In genomic region chr9:90007094-90007493, GRCm38 (mm10) we compare ENCODE assay signal across 25 mouse cellular contexts. TPM values are rescaled to one million over a fixed set of nuclear protein-coding genes. Genes with fewer than 3 reads are reported as not detected.
DNase-seq lines count a peak whose midpoint lies in the region; ATAC-seq lines count a peak whose summit lies in the region.
"Had no signal": no experiment of that assay in that cellular context is flagged by ENCODE, and none has a peak within 500 bp of the region (broad histone marks: within the 10 kb centered on the region; RNA-seq: fewer than 3 reads in every experiment).

No protein-coding gene starts in this region.

- DNase-seq in brain, adult 2 months (ENCODE audit: low read depth, low spot score), result peak; percentile 45
- peak; percentile 35 for DNase-seq in lung, postnatal 14 days
- DNase-seq in ovary, adult 18-20 months (ENCODE audit: low spot score), result no peak
- no peak for DNase-seq in frontal cortex, adult 2 months (ENCODE audit: extremely low spot score in 1 of 2, low spot score in 1 of 2)
- no peak for DNase-seq in adrenal gland, postnatal 36 days
- DNase-seq: adrenal gland, postnatal 14 days; cerebellum, adult 11 months; cerebellum, adult 9-10 months; cerebellum, postnatal 36 days; gastrocnemius, postnatal 36 days; heart, adult 11 months; heart, postnatal 10 days had no signal

- peaks cover 11% of the 10 kb centered on the region for H3K4me1 ChIP-seq in lung, embryonic 15.5 days
- no peaks in the 10 kb centered on the region for H3K4me1 ChIP-seq in stomach, embryonic 16.5 days (ENCODE audit: control insufficient read depth, insufficient read depth, low read length)
- H3K4me1 ChIP-seq: embryonic facial prominence, embryonic 15.5 days; forebrain, embryonic 10.5 days; hindbrain, embryonic 13.5 days had no signal

- H3K4me2 ChIP-seq in lung, embryonic 15.5 days, result no peak overlapping the region
- no peak overlapping the region for H3K4me2 ChIP-seq in stomach, embryonic 16.5 days (ENCODE audit: low read depth, low read length)
- H3K4me2 ChIP-seq: embryonic facial prominence, embryonic 15.5 days; hindbrain, embryonic 13.5 days had no signal

- peak overlapping the region; percentile 74 for H3K27ac ChIP-seq in lung, embryonic 15.5 days
- no peak overlapping the region for H3K27ac ChIP-seq in stomach, embryonic 16.5 days (ENCODE audit: low read length)
- H3K27ac ChIP-seq: embryonic facial prominence, embryonic 15.5 days; forebrain, embryonic 10.5 days; heart, embryonic 10.5 days; hindbrain, embryonic 13.5 days; hindbrain, postnatal 0 days had no signal

- H3K36me3 ChIP-seq in lung, embryonic 15.5 days, result no peaks in the 10 kb centered on the region
- no peaks in the 10 kb centered on the region for H3K36me3 ChIP-seq in stomach, embryonic 16.5 days (ENCODE audit: control insufficient read depth, insufficient read depth, low read length)
- H3K36me3 ChIP-seq: embryonic facial prominence, embryonic 15.5 days; forebrain, embryonic 10.5 days; heart, embryonic 10.5 days; hindbrain, embryonic 13.5 days had no signal

- H3K4me3 ChIP-seq in lung, embryonic 15.5 days, result no peak overlapping the region
- no peak overlapping the region for H3K4me3 ChIP-seq in stomach, embryonic 16.5 days (replicated peaks; ENCODE audit: low read length)
- H3K4me3 ChIP-seq: embryonic facial prominence, embryonic 15.5 days; erythroblast, embryonic 14.5 days; forebrain, embryonic 10.5 days; heart, embryonic 10.5 days; hindbrain, embryonic 13.5 days had no signal

- no peak overlapping the region for H3K9ac ChIP-seq in lung, embryonic 15.5 days
- no peak overlapping the region for H3K9ac ChIP-seq in stomach, embryonic 16.5 days (ENCODE audit: low read length)
- H3K9ac ChIP-seq: embryonic facial prominence, embryonic 15.5 days; hindbrain, embryonic 13.5 days had no signal

- ATAC-seq in lung, embryonic 15.5 days (ENCODE audit: borderline replicate concordance, extremely low read depth, low FRiP score, low TSS enrichment), result peak; percentile 29
- peak; percentile 30; the same call in 1 of the 2 replicates for ATAC-seq in stomach, embryonic 16.5 days (ENCODE audit: insufficient read depth, low FRiP score)
- no peak for ATAC-seq in monocyte, adult 5-6 weeks (replicated peaks; ENCODE audit: insufficient number of reproducible peaks, low FRiP score, low TSS enrichment, poor library complexity, severe bottlenecking)
- ATAC-seq: activated CD4-positive, CD25-positive, alpha-beta regulatory T cell, adult 4 months; forebrain, embryonic 14.5 days; Patski had no signal

- 22% methylated on average over 2 of the region's 2 CpGs for WGBS in lung, embryonic 15.5 days
- 37% methylated on average over 2 of the region's 2 CpGs for WGBS in stomach, embryonic 16.5 days

- no peaks in the 10 kb centered on the region for H3K9me3 ChIP-seq in lung, embryonic 15.5 days
- no peaks in the 10 kb centered on the region for H3K9me3 ChIP-seq in stomach, embryonic 16.5 days (replicated peaks; ENCODE audit: control insufficient read depth, low read length)
- H3K9me3 ChIP-seq: embryonic facial prominence, embryonic 15.5 days; forebrain, embryonic 10.5 days; heart, embryonic 10.5 days; hindbrain, embryonic 13.5 days had no signal

- no peaks in the 10 kb centered on the region for H3K27me3 ChIP-seq in lung, embryonic 15.5 days
- H3K27me3 ChIP-seq in stomach, embryonic 16.5 days (ENCODE audit: control insufficient read depth, insufficient read depth, low read length), result no peaks in the 10 kb centered on the region
- H3K27me3 ChIP-seq: embryonic facial prominence, embryonic 15.5 days; hindbrain, embryonic 13.5 days had no signal

RNA-seq across cellular contexts. Expression of gene Ctsh, which starts 46.9 kb away (rescaled TPM):
- 410 and 503 TPM in 2 replicates for polyA plus RNA-seq in lung, embryonic 15.5 days (2015; fragmentation: Nextera tagmentation; extraction: Ambion mirVana)
- polyA plus RNA-seq in stomach, embryonic 16.5 days (2015; fragmentation: Nextera tagmentation; extraction: Ambion mirVana), result 100 and 121 TPM in 2 replicates
- polyA plus RNA-seq in frontal cortex, adult 2 months (2012; rRNA removed), result 17.5 and 21.4 TPM in 2 replicates
- total RNA-seq in monocyte, adult 5-6 weeks (2017), result 117 to 205 TPM (median 169 TPM) in 3 replicates
- 100 to 1,000 TPM; 128 to 170 TPM for total RNA-seq in adrenal gland, postnatal 36 days (2021)
- total RNA-seq: MEL had no signal

Comparison
In these comparisons a context has a peak if more than half of its experiments do, and no peak if none do; other contexts are left out.
1. DNase-seq: peak in brain, adult 2 months (single experiment) and lung, postnatal 14 days (single experiment); none in ovary, adult 18-20 months (single experiment), frontal cortex, adult 2 months (0 of 2) and adrenal gland, postnatal 36 days (0 of 2).